Mouse (Mus musculus) liver, adult 2 months (tissue): ENCODE measurements at regions not wholly inside any gene's neighbourhood (a gene's known extent, or its start where the extent isn't known, plus 50 kb on each side); places are given as distances from the start of the nearest gene placed in this dataset.

Experiments
- CTCF ChIP-seq: fragments of 200-500 bp; IDR thresholded peaks from 2 replicates; pipeline ENCODE4 v1.5.1; 2011; ENCODE audit warnings: low read depth, low read length, control low read depth
- POLR2A ChIP-seq: fragments of 200-500 bp; IDR thresholded peaks from 2 replicates; pipeline ENCODE4 v1.6.1; 2011; ENCODE audit warnings: low read length, control low read depth; ENCODE audit not compliant: insufficient read depth; ENCODE audit errors: extremely low read depth

DNA sequence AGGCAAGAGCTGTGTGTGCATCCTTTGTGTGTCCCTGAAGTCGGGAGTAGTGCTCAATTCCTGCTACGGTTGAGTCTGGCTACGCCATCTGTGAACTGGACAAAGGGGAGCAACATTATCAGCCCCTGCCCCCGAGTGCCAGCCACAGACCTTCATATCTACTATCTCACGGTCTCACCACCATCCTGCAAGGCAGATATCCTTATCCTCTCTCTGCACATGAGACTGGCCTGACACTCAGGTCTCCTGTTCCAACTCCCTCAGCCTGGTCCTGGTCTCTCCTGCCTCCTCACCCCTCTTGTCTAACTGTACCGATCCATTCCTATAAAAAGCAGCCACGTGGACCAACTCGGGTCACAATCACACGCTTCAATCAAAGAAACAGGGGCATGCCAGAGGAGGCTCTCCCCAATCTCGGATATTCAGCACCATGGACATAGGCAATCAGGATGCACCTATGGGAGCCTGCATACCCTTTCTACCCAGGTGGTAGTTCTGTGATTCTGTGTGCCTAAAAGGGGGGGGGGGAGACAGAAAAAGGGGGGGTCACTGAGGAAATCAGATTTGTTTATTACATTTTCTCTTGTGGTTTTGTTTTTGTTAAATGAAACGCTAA is 94.0 kb downstream of the Mrm1 start:
- TF ChIP-seq CTCF, result no peak
- TF ChIP-seq POLR2A, result no peak
